Mouse (Mus musculus): ENCODE data around the gene Reln.

Reln gene

GRCm38 (mm10) chr5:21931151-21931550 is 413.4 kb downstream of the Reln start:
- DNase-seq, result no peak

DNA sequence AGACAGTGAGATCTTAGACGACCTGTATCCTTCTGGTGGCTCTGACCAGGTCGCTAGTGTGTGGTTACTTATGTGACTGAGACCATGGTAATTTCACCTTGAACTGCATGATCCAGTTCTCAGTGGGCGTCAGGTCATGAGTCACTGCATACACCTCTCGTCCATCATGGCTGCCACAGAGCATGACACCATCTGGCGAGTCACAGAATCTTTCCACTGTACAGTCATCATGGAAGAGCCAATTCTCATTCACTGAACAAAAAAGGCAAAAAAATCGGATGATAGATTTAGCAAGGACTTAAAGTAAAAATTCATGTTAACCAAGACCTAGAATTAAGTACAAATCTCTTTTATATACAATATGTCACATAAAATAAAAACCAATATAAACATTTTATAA is 424.2 kb downstream of the Reln start:
- no peak for DNase-seq

- no peak for DNase-seq
These were observed 425.2 kb downstream of the Reln start for GRCm38 (mm10) chr5:21919281-21919780.

- peak in 1 of 2 experiments; percentile 56 for DNase-seq
These were observed 428.5 kb downstream of the Reln start for GRCm38 (mm10) chr5:21915973-21916372.

DNA sequence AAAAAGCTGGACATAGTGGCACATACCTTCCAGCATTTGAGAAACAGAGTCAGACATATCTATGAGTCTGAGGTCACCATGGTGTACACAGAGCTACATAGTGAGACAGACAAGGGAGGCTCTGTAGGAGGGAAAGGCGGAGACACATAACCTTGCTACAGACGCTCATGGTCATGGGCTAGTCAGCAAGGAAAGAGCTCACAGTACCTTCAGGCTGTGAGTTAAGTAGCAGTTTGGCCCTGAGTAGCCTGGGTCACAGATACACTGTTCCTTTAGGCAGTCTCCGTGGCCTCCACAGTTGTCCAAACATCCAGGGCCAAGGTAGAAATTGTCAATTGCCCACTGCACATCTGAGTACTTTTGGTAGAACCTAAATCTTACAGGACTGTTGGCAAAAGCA is 429.7 kb downstream of the Reln start:
- DNase-seq, result no peak

GRCm38 (mm10) chr5:21912835-21913530 is 431.5 kb downstream of the Reln start:
- DNase-seq, result no peak

GRCm38 (mm10) chr5:21910726-21911125 is 433.8 kb downstream of the Reln start:
- DNase-seq, result no peak

DNA sequence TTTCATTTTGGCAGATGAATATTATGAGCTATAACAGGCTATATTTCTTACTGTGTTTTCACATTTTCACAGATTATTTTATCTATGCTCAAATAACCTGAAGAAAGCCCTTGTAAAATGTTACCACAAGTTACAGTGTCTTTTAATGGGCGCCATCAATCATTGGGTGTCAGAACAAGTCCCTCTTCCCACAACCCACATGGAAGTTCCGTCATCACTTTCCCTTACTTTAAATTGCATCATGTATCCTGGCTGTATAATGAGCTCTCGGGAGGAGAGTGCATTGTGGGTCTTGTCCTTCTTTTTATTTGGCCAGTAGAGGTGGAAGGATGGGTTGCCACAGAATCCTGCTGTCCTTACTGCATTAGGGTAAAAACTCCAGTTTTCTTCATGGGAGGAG is 434.8 kb downstream of the Reln start:
- no peak for DNase-seq

- DNase-seq, result no peak
These were observed 443.1 kb downstream of the Reln start for GRCm38 (mm10) chr5:21901411-21901810.

GRCm38 (mm10) chr5:21900891-21901290 is 443.6 kb downstream of the Reln start:
- DNase-seq, result no peak

- peak; percentile 75 to 86 for DNase-seq
These were observed 445.6 kb downstream of the Reln start for GRCm38 (mm10) chr5:21898875-21899274.

- DNase-seq, result no peak
These were observed 447.9 kb downstream of the Reln start for GRCm38 (mm10) chr5:21896586-21896985.

GRCm38 (mm10) chr5:21894168-21894567 is 450.3 kb downstream of the Reln start:
- no peak for DNase-seq

DNA sequence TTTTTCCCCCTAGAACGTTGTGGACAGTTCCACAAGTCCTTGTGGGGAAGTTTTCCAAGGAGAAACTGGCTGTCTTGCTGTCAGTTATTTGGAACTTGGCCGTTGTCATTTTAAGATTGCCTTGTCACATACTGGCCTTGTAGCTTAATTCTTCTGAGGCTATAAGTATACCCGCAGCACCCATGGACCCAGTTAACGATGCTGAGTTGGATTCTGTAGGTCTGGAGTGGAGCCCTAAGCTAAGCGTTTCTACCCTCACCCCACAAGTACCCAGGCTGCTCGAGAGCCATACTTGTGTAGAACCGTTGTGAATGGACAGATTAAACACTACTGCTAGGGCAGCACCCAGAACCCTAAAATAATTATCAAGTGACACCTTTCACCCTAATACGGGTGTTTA is 477.8 kb downstream of the Reln start:
- DNase-seq, result no peak

- DNase-seq, result peak; percentile 44 to 46
These were observed 478.2 kb downstream of the Reln start for GRCm38 (mm10) chr5:21866311-21866712.

DNA sequence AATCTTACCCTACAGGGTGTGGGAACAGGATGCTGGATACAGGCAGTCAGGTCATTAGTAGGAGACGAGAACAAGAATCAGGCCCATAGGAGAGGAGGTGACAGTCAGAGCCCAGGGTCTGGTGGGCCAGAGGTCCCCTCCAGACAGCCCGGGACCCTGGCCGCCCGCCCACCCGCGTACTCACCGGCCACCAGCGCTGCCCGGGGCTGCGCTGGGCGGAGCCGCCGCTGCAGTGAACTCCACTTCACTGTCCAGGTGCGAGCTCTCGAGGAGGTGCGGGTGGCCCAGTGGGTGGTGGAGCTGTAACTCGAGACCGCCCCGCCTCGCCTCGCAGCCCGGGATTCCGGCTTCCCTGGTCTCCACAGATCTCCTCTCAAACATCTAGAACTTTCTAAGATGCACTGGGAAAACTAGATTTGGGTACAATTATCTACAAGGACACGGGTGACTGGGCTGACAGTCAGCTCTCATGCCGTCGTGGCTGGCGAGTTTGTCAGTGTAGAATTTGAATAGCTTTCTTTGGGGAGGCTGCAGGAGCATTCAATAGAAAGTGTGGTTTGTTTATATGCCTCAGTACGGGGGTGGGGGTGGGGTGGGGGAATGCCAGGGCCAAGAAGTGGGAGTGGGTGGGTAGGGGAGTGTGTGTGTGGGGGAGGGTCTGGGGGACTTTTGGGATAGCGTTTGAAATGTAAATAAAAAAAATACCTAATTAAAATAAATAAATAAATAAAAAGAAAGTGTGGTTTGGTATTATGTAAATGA is 479.0 kb downstream of the Reln start, which contains the start of gene Slc26a5:
Slc26a5 (minus strand) TSS at position 259 of the 762 bp plus-strand sequence.
- peak; percentile 13 to 20 for DNase-seq

DNA sequence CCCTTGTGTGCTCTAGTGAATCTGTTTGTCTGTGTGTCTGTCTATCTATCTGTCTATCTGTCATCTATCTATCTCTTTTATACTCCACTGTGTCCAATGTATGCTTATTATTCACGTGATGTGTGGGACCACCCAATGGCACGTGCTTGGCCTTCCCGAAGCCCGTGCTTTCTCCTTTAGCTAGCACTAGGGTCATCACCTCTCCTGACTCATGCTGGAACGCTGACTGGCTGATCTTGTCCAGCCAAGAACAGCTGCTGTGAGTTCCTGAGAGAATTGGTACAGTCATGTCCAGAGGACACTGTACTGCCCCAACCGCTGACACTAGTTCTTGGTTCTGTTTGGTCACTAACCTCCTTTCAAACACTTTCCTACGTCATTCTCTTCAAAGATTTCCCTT is 485.8 kb downstream of the Reln start:
- DNase-seq, result no peak

- no peak for DNase-seq
These were observed 492.7 kb downstream of the Reln start for GRCm38 (mm10) chr5:21851679-21852340.

DNA sequence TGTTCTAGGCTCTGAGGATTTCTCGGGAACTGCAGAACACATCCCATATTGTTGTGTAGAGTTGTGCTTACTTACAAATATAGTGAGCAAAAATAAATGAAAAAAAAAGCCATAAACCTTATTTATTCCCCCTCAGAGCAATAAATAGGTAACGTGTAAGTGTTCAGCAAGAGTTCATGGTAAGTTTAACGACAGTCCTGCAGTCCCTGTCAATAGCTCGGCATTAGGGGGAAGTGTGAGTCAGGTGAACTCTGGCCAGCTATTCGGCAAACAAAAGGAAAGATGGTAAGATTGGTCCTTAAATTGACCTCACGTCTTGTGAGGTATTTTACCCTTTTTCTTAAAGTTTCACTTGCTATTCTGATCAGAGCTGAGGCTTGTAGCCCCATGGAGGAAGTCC is 497.1 kb downstream of the Reln start:
- no peak for DNase-seq

GRCm38 (mm10) chr5:21846616-21847290 is 497.7 kb downstream of the Reln start:
- no peak for DNase-seq

DNA sequence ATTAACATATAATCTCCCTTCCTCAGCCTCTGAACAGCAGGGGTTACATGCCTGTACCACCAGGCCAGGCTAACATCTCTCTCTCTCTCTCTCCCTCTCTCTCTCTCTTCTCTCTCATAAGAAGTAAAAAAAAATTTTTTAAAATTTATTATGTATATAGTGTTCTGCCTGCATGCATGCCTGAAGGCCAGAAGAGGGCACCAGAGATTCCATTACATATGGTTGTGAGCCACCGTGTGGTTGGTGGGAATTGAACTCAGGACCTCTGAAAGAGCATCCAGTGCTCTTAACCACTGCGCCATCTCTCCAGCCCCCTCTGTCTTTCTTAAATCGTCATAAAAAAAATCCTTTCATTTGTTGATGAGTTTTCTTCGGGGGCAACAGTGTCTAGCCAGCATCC is 499.8 kb downstream of the Reln start:
- DNase-seq, result no peak
